13 mouse cellular contexts compared by ENCODE assay signal in genomic region chr3:87816166-87816565, GRCm38 (mm10). TPM values are rescaled to one million over a fixed set of nuclear protein-coding genes. Genes with fewer than 3 reads are reported as not detected.
DNase-seq lines count a peak whose midpoint lies in the region; ATAC-seq and TF ChIP-seq lines count a peak whose summit lies in the region.
"Had no signal": no experiment of that assay in that cellular context is flagged by ENCODE, and none has a peak within 500 bp of the region (broad histone marks: within the 10 kb centered on the region; RNA-seq: fewer than 3 reads in every experiment).

No protein-coding gene starts in this region.

- ATAC-seq in forebrain, postnatal 0 days: no peak
- peak; percentile 32; the same call in 1 of the 2 replicates for ATAC-seq in hindbrain, postnatal 0 days
- ATAC-seq in hindbrain, embryonic 11.5 days (ENCODE audit: low FRiP score): no peak
- ATAC-seq in midbrain, embryonic 13.5 days: peak; percentile 38; the same call in 1 of the 2 replicates
- no peak for ATAC-seq in midbrain, embryonic 16.5 days
- ATAC-seq in megakaryocyte, adult 5-6 weeks (ENCODE audit: poor library complexity, severe bottlenecking): peak; percentile 35; the same call in 1 of the 2 replicates

- H3K9ac ChIP-seq in forebrain, postnatal 0 days: no peak overlapping the region
- no peak overlapping the region for H3K9ac ChIP-seq in hindbrain, postnatal 0 days (replicated peaks; ENCODE audit: low read length)
- H3K9ac ChIP-seq in hindbrain, embryonic 11.5 days (ENCODE audit: low read depth, low read length): no peak overlapping the region
- no peak overlapping the region for H3K9ac ChIP-seq in midbrain, embryonic 13.5 days (replicated peaks)
- H3K9ac ChIP-seq in midbrain, embryonic 16.5 days (ENCODE audit: low read depth, low read length): no peak overlapping the region
- H3K9ac ChIP-seq: embryonic facial prominence, embryonic 12.5 days; forebrain, embryonic 15.5 days; limb, embryonic 15.5 days had no signal

- H3K4me2 ChIP-seq in forebrain, postnatal 0 days (ENCODE audit: low read depth): no peak overlapping the region
- no peak overlapping the region for H3K4me2 ChIP-seq in hindbrain, postnatal 0 days (ENCODE audit: low read depth, low read length)
- no peak overlapping the region for H3K4me2 ChIP-seq in hindbrain, embryonic 11.5 days (replicated peaks; ENCODE audit: low read depth, low read length)
- H3K4me2 ChIP-seq in midbrain, embryonic 13.5 days (replicated peaks): no peak overlapping the region
- no peak overlapping the region; the same call in 1 of the 2 replicates for H3K4me2 ChIP-seq in midbrain, embryonic 16.5 days (ENCODE audit: low read length)
- H3K4me2 ChIP-seq: forebrain, embryonic 15.5 days had no signal

- H3K4me3 ChIP-seq in forebrain, embryonic 10.5 days: no peak overlapping the region
- no peak overlapping the region for H3K4me3 ChIP-seq in forebrain, postnatal 0 days (ENCODE audit: low read depth, low read length)
- H3K4me3 ChIP-seq in hindbrain, postnatal 0 days (ENCODE audit: low read length): no peak overlapping the region
- no peak overlapping the region for H3K4me3 ChIP-seq in hindbrain, embryonic 11.5 days (ENCODE audit: low read depth, low read length)
- no peak overlapping the region for H3K4me3 ChIP-seq in midbrain, embryonic 13.5 days (replicated peaks)
- no peak overlapping the region for H3K4me3 ChIP-seq in midbrain, embryonic 16.5 days (ENCODE audit: low read depth, low read length)
- H3K4me3 ChIP-seq: embryonic facial prominence, embryonic 12.5 days; forebrain, embryonic 15.5 days; limb, embryonic 15.5 days had no signal

- H3K9me3 ChIP-seq in forebrain, embryonic 10.5 days: no peaks in the 10 kb centered on the region
- no peaks in the 10 kb centered on the region for H3K9me3 ChIP-seq in forebrain, postnatal 0 days (ENCODE audit: low read length)
- no peaks in the 10 kb centered on the region for H3K9me3 ChIP-seq in hindbrain, postnatal 0 days (ENCODE audit: low read length)
- no peaks in the 10 kb centered on the region for H3K9me3 ChIP-seq in hindbrain, embryonic 11.5 days (ENCODE audit: control insufficient read depth, low read length)
- no peaks in the 10 kb centered on the region for H3K9me3 ChIP-seq in midbrain, embryonic 13.5 days
- H3K9me3 ChIP-seq in midbrain, embryonic 16.5 days (replicated peaks; ENCODE audit: control insufficient read depth, low read length, poor library complexity, severe bottlenecking): no peaks in the 10 kb centered on the region
- H3K9me3 ChIP-seq: embryonic facial prominence, embryonic 12.5 days; forebrain, embryonic 15.5 days; G1E; limb, embryonic 15.5 days had no signal

- peak overlapping the region; percentile 44; the same call in 1 of the 2 replicates for H3K27ac ChIP-seq in forebrain, embryonic 10.5 days
- H3K27ac ChIP-seq in forebrain, postnatal 0 days (ENCODE audit: low read depth, low read length): no peak overlapping the region
- H3K27ac ChIP-seq in hindbrain, postnatal 0 days: no peak overlapping the region
- no peak overlapping the region for H3K27ac ChIP-seq in hindbrain, embryonic 11.5 days (ENCODE audit: low read depth, low read length)
- H3K27ac ChIP-seq in midbrain, embryonic 13.5 days: no peak overlapping the region
- no peak overlapping the region for H3K27ac ChIP-seq in midbrain, embryonic 16.5 days (ENCODE audit: low read length)
- H3K27ac ChIP-seq: embryonic facial prominence, embryonic 12.5 days; forebrain, embryonic 15.5 days; limb, embryonic 15.5 days had no signal

- no peaks in the 10 kb centered on the region for H3K36me3 ChIP-seq in forebrain, embryonic 10.5 days (replicated peaks)
- H3K36me3 ChIP-seq in forebrain, postnatal 0 days (ENCODE audit: insufficient read depth): no peaks in the 10 kb centered on the region
- no peaks in the 10 kb centered on the region for H3K36me3 ChIP-seq in hindbrain, postnatal 0 days (ENCODE audit: insufficient read depth, low read length)
- no peaks in the 10 kb centered on the region for H3K36me3 ChIP-seq in hindbrain, embryonic 11.5 days (ENCODE audit: control insufficient read depth, insufficient read depth, low read length)
- no peaks in the 10 kb centered on the region for H3K36me3 ChIP-seq in midbrain, embryonic 13.5 days
- no peaks in the 10 kb centered on the region for H3K36me3 ChIP-seq in midbrain, embryonic 16.5 days (ENCODE audit: control insufficient read depth, insufficient read depth, low read length)
- H3K36me3 ChIP-seq: embryonic facial prominence, embryonic 12.5 days; forebrain, embryonic 15.5 days; G1E; limb, embryonic 15.5 days had no signal

- peaks cover 12% of the 10 kb centered on the region for H3K4me1 ChIP-seq in forebrain, embryonic 10.5 days
- H3K4me1 ChIP-seq in forebrain, postnatal 0 days (ENCODE audit: insufficient read depth): no peaks in the 10 kb centered on the region
- 0 out of 2 replicates have a peak, but pooled peaks cover 6% of the 10 kb centered on the region for H3K4me1 ChIP-seq in hindbrain, postnatal 0 days (ENCODE audit: insufficient read depth, low read length)
- no peaks in the 10 kb centered on the region for H3K4me1 ChIP-seq in hindbrain, embryonic 11.5 days (replicated peaks; ENCODE audit: control insufficient read depth, insufficient read depth, low read length)
- H3K4me1 ChIP-seq in midbrain, embryonic 13.5 days (replicated peaks): peaks cover 7% of the 10 kb centered on the region; the same call in 1 of the 2 replicates
- peaks cover 3% of the 10 kb centered on the region; the same call in 1 of the 2 replicates for H3K4me1 ChIP-seq in midbrain, embryonic 16.5 days (ENCODE audit: control insufficient read depth, insufficient read depth, low read length)
- H3K4me1 ChIP-seq: forebrain, embryonic 15.5 days had no signal

- TF ChIP-seq CTCF in forebrain, postnatal 0 days (IDR thresholded peaks at IDR 0.05; ENCODE audit: low read depth): no peak
- no peak for TF ChIP-seq CTCF in hindbrain, postnatal 0 days (IDR thresholded peaks at IDR 0.05; ENCODE audit: low read depth)

- 67% methylated on average over 6 of the region's 6 CpGs for WGBS in forebrain, embryonic 10.5 days
- WGBS in forebrain, postnatal 0 days: 68% methylated on average over 6 of the region's 6 CpGs
- WGBS in hindbrain, postnatal 0 days: 59% methylated on average over 6 of the region's 6 CpGs
- WGBS in hindbrain, embryonic 11.5 days: 53% methylated on average over 6 of the region's 6 CpGs
- 61% methylated on average over 6 of the region's 6 CpGs for WGBS in midbrain, embryonic 13.5 days
- 60% methylated on average over 6 of the region's 6 CpGs for WGBS in midbrain, embryonic 16.5 days

- no peak for DNase-seq in forebrain, embryonic 10.5 days (ENCODE audit: extremely low spot score, low spot score)
- DNase-seq in forebrain, postnatal 0 days: no peak
- DNase-seq in hindbrain, postnatal 0 days (ENCODE audit: low spot score): no peak
- DNase-seq in hindbrain, embryonic 11.5 days (ENCODE audit: low spot score): no peak
- no peak for DNase-seq in layer of hippocampus, postnatal 14 days (ENCODE audit: low spot score in 2 of 2)

- H3K27me3 ChIP-seq in forebrain, embryonic 10.5 days (ENCODE audit: poor library complexity, severe bottlenecking): peaks cover 87% of the 10 kb centered on the region
- H3K27me3 ChIP-seq in forebrain, postnatal 0 days (ENCODE audit: insufficient read depth, low read length): peaks cover 2% of the 10 kb centered on the region; the same call in 1 of the 2 replicates
- H3K27me3 ChIP-seq in hindbrain, postnatal 0 days (ENCODE audit: insufficient read depth, low read length): peaks cover 4% of the 10 kb centered on the region; the same call in 1 of the 2 replicates
- peaks cover 13% of the 10 kb centered on the region; the same call in 1 of the 2 replicates for H3K27me3 ChIP-seq in hindbrain, embryonic 11.5 days (ENCODE audit: control insufficient read depth, insufficient read depth, low read length)
- H3K27me3 ChIP-seq in midbrain, embryonic 13.5 days: peaks cover 40% of the 10 kb centered on the region
- peaks cover 4% of the 10 kb centered on the region for H3K27me3 ChIP-seq in midbrain, embryonic 16.5 days (ENCODE audit: control insufficient read depth, insufficient read depth, low read depth, low read length)

RNA-seq across cellular contexts. Expression of gene Pear1, which starts 7.9 kb away (rescaled TPM):
- polyA plus RNA-seq in forebrain, embryonic 10.5 days (2016; fragmentation: Nextera tagmentation; extraction: Ambion mirVana): 10.7 and 11.2 TPM in 2 replicates
- total RNA-seq in forebrain, postnatal 0 days (2014; rRNA removed): 10.4 and 12.3 TPM in 2 replicates
- 4.3 and 4.9 TPM in 2 replicates for polyA plus RNA-seq in forebrain, postnatal 0 days (2015; fragmentation: Nextera tagmentation; extraction: Ambion mirVana)
- total RNA-seq in hindbrain, postnatal 0 days (2014; rRNA removed): 19.4 and 22.7 TPM in 2 replicates
- polyA plus RNA-seq in hindbrain, postnatal 0 days (2015; fragmentation: Nextera tagmentation; extraction: Ambion mirVana): 6.4 and 7.4 TPM in 2 replicates
- 8.6 and 10.1 TPM in 2 replicates for polyA plus RNA-seq in hindbrain, embryonic 11.5 days (2014; fragmentation: Nextera tagmentation; extraction: Ambion mirVana)
- 4.8 and 7.1 TPM in 2 replicates for polyA plus RNA-seq in midbrain, embryonic 13.5 days (2015; fragmentation: Nextera tagmentation; extraction: Ambion mirVana)
- 6.6 and 6.7 TPM in 2 replicates for polyA plus RNA-seq in midbrain, embryonic 16.5 days (2015; fragmentation: Nextera tagmentation; extraction: Ambion mirVana)
- 1.9 and 4.8 TPM in 2 replicates for total RNA-seq in megakaryocyte, adult 5-6 weeks (2015)
- 0.77 and 2.6 TPM in 2 replicates for total RNA-seq in megakaryocyte, adult 5-6 weeks (2017)
- total RNA-seq in layer of hippocampus, postnatal 14 days (2021): 1 to 10 TPM; 7.4 to 8.2 TPM
- polyA plus RNA-seq: G1E had no signal

RNA-seq across cellular contexts. Expression of gene Insrr, which starts 19.4 kb away (rescaled TPM):
- polyA plus RNA-seq in forebrain, embryonic 10.5 days (2016; fragmentation: Nextera tagmentation; extraction: Ambion mirVana): 0.06 and 0.14 TPM in 2 replicates
- 0.54 and 8.7 TPM in 2 replicates for total RNA-seq in forebrain, postnatal 0 days (2014; rRNA removed)
- 0.23 TPM in 2 replicates for polyA plus RNA-seq in forebrain, postnatal 0 days (2015; fragmentation: Nextera tagmentation; extraction: Ambion mirVana)
- 0.78 and 0.90 TPM in 2 replicates for total RNA-seq in hindbrain, postnatal 0 days (2014; rRNA removed)
- polyA plus RNA-seq in hindbrain, postnatal 0 days (2015; fragmentation: Nextera tagmentation; extraction: Ambion mirVana): 0.33 and 0.44 TPM in 2 replicates
- 0.36 and 0.83 TPM in 2 replicates for polyA plus RNA-seq in hindbrain, embryonic 11.5 days (2014; fragmentation: Nextera tagmentation; extraction: Ambion mirVana)
- polyA plus RNA-seq in midbrain, embryonic 13.5 days (2015; fragmentation: Nextera tagmentation; extraction: Ambion mirVana): 0.82 and 0.87 TPM in 2 replicates
- 0.43 and 0.86 TPM in 2 replicates for polyA plus RNA-seq in midbrain, embryonic 16.5 days (2015; fragmentation: Nextera tagmentation; extraction: Ambion mirVana)
- not detected in 2 replicates for total RNA-seq in megakaryocyte, adult 5-6 weeks (2015)
- not detected in 2 replicates for total RNA-seq in megakaryocyte, adult 5-6 weeks (2017)
- total RNA-seq in layer of hippocampus, postnatal 14 days (2021): under 1 TPM; 0.12 to 0.35 TPM
- total RNA-seq: gastrocnemius, postnatal 36 days had no signal
- polyA plus RNA-seq: G1E had no signal

RNA-seq across cellular contexts. Expression of gene Ntrk1, which starts 21.2 kb away (rescaled TPM):
- polyA plus RNA-seq in forebrain, embryonic 10.5 days (2016; fragmentation: Nextera tagmentation; extraction: Ambion mirVana): 0.38 and 0.46 TPM in 2 replicates
- total RNA-seq in forebrain, postnatal 0 days (2014; rRNA removed): 1.5 and 2.2 TPM in 2 replicates
- polyA plus RNA-seq in forebrain, postnatal 0 days (2015; fragmentation: Nextera tagmentation; extraction: Ambion mirVana): 1.7 and 2.9 TPM in 2 replicates
- 3.2 and 4.8 TPM in 2 replicates for total RNA-seq in hindbrain, postnatal 0 days (2014; rRNA removed)
- 5.2 and 5.4 TPM in 2 replicates for polyA plus RNA-seq in hindbrain, postnatal 0 days (2015; fragmentation: Nextera tagmentation; extraction: Ambion mirVana)
- polyA plus RNA-seq in hindbrain, embryonic 11.5 days (2014; fragmentation: Nextera tagmentation; extraction: Ambion mirVana): 6.7 and 8.5 TPM in 2 replicates
- polyA plus RNA-seq in midbrain, embryonic 13.5 days (2015; fragmentation: Nextera tagmentation; extraction: Ambion mirVana): 2.4 and 2.5 TPM in 2 replicates
- 1.3 and 1.4 TPM in 2 replicates for polyA plus RNA-seq in midbrain, embryonic 16.5 days (2015; fragmentation: Nextera tagmentation; extraction: Ambion mirVana)
- not detected in 2 replicates for total RNA-seq in megakaryocyte, adult 5-6 weeks (2015)
- total RNA-seq in megakaryocyte, adult 5-6 weeks (2017): not detected in 2 replicates
- under 1 TPM; 0.29 to 0.41 TPM for total RNA-seq in layer of hippocampus, postnatal 14 days (2021)
- total RNA-seq: G1E; gastrocnemius, postnatal 36 days had no signal
- polyA plus RNA-seq: G1E had no signal

RNA-seq across cellular contexts. Expression of gene Sh2d2a, which starts 30.4 kb away (rescaled TPM):
- 0.09 and 0.10 TPM in 2 replicates for polyA plus RNA-seq in forebrain, embryonic 10.5 days (2016; fragmentation: Nextera tagmentation; extraction: Ambion mirVana)
- not detected in 2 replicates for total RNA-seq in forebrain, postnatal 0 days (2014; rRNA removed)
- polyA plus RNA-seq in forebrain, postnatal 0 days (2015; fragmentation: Nextera tagmentation; extraction: Ambion mirVana): not detected in 2 replicates
- total RNA-seq in hindbrain, postnatal 0 days (2014; rRNA removed): not detected in 2 replicates
- polyA plus RNA-seq in hindbrain, postnatal 0 days (2015; fragmentation: Nextera tagmentation; extraction: Ambion mirVana): not detected in 2 replicates
- not detected in 2 replicates for polyA plus RNA-seq in hindbrain, embryonic 11.5 days (2014; fragmentation: Nextera tagmentation; extraction: Ambion mirVana)
- not detected in 2 replicates for polyA plus RNA-seq in midbrain, embryonic 13.5 days (2015; fragmentation: Nextera tagmentation; extraction: Ambion mirVana)
- polyA plus RNA-seq in midbrain, embryonic 16.5 days (2015; fragmentation: Nextera tagmentation; extraction: Ambion mirVana): not detected in 2 replicates
- total RNA-seq in megakaryocyte, adult 5-6 weeks (2015): 1.9 and 2.7 TPM in 2 replicates
- total RNA-seq in megakaryocyte, adult 5-6 weeks (2017): 0.70 and 1.4 TPM in 2 replicates
- not detected for total RNA-seq in layer of hippocampus, postnatal 14 days (2021)
- polyA plus RNA-seq: embryonic facial prominence, embryonic 12.5 days; forebrain, embryonic 15.5 days; G1E had no signal

Comparison
In these comparisons a context has a peak if more than half of its experiments do, and no peak if none do; other contexts are left out.
1. ATAC-seq: peak in hindbrain, postnatal 0 days (single experiment), midbrain, embryonic 13.5 days (single experiment) and megakaryocyte, adult 5-6 weeks (single experiment); none in forebrain, postnatal 0 days (single experiment), hindbrain, embryonic 11.5 days (single experiment) and midbrain, embryonic 16.5 days (single experiment).